Mouse (Mus musculus): ENCODE results near the gene Lmod2. TPM values are rescaled to one million over a fixed set of nuclear protein-coding genes. Genes with fewer than 3 reads are reported as not detected.

The Lmod2 gene
- total RNA-seq, 2 experiments from 2014 or later: 861 to 872 TPM

DNA sequence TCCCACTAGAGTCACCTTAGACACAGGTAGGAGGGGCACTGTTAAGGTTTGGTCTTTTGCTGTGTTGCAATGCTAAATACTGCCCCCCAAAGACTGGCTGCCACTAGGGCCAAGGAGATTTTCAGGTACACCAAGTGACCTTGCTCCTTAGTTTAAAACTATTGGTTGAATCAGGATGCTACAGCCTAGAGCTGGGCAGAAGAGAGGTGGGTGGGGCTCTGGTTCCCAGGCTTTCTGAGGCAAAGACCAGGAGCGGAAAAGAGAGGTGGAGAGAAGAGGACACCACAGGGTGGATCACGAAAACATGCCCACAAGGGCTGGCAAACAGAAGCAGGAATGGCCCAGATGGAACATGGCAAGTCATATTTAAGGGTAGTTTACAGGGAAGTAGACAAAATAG lies 44.6 kb downstream of the Lmod2 start:
- no peak for DNase-seq

DNA sequence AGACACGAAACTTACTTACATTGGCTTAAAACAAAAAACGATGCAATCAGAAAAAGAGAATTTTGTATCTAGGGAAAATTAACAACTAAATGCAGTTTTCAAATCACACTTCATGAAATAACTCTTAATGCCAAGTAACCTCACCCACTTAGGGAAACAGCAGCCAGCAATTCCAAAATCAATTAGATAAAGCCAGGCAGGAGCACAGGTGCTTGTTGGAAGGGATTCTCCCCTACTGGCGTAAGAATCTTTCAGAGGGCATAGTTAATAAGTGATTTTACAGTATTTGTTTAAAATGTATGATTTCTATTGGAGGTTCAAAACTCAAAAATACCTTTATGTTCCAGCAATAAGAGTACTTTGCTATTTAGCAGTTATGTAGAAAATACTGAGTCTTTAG lies 45.4 kb downstream of the Lmod2 start:
- DNase-seq: no peak

DNA sequence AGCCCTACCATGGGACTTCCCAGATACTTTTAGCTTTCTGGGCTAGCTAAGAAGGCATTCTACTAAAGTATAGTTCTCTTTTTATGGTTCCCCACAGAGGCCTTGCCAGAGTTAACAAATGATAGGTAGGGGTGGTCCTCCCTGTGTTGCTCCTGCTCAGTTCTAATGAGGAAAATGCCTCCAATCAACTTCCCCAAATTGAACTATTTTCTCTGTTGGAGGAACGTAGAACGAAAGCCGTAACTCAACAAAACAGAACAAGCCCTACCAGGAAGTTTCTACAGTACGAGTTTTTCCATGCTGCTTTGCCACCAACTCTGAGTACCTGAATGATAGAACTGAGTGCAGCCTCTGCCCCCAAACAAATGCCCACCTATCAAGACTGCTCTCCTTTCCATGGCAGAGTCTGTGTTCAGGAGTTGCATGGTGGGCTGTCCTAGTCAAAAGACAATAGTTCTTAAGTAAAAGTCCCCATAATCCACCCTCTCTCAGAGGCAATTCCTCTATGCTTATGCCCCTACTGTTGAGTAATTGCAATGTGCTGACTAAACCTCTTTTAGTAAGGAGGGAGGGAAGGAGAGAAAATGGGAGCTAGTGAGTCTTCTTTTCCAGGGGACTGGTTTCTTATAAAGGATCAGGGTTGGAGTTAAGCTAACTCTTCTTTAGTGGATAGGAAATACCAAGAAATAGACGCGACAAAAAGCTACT lies 47.9 kb downstream of the Lmod2 start:
- no peak for DNase-seq

DNA sequence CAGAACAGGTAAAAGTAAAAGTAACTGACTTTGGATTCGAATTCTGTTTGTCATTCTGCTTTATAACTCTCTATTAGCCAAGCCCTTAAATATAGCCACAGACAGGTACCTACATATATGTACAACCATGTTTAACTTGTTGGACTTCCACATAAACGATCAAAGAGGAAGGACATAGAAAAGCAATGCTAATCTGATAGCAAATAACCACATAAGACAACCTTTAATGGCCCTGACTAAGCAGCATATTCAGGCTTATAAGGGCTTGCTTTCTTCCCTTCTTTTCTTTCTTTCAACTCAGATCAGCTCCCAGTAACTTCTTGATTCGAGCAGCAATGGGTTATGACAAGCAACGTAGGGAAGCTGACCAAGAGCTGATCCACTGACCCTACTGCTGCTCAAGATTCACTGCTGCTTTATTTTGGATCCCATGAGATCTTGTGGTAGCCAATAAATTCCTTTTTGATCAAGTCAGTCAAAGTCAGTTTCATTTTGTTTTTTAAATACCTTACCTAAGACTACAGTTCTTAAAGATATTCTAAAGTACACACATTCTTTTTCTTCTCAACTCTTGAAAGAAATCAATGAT lies 49.6 kb downstream of the Lmod2 start:
- no peak for DNase-seq

DNA sequence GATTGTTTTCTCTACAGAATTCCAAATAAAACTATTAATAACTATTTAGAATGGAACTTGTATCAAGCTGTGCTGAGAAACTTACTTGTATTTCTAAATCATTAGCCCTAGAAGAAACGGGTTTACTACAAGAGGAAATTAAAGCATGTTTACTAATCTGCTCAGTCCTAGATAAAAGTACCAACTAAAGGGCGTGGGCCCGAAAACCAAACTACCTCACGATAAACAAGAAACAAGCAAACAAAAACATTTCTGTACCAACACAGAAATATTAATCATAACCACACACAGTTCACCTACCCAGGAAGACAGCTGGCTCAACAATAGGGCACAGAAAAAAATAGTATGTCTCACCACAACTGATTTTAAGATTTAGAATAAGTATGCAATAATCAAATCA lies 50.8 kb downstream of the Lmod2 start:
- DNase-seq: no peak

DNA sequence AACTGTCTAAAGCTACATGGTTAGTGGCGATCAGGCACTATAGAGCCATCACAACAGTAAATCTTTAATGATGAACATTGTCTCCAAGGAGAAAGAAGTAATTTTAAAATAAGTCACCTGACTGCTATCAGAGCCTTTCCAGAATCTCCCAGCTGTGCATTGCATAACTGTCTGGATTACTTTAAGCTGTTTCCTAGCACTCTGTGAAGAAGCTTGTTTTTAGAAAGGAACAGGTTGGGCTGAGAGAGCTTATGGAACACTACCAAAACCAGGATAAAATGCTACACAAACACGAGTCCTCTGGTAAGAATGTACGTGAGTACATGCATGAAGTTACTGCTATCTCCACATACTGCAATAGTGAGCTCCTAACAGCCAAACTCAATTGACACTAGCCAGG lies 53.2 kb downstream of the Lmod2 start:
- DNase-seq: no peak

DNA sequence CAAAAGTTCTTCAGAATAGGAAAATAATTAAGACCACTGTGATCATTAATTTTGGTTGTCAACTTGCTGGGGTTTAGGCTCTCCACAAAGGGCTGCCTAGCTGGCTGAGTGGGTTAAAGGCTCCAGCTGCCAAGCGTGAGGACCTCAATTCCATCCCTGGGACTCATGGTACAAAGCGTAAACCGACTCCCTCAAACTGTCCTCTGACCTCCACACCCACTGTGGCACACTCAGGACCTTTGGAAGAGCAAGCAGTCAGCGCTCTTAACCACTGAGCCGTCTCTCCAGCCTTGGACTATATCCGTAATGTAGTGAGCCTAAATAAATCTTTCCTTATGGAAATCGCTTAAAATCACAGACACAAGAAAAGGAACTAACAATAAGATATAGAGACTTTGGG lies 54.0 kb downstream of the Lmod2 start:
- no peak for DNase-seq

Other genes starting within 250 kb of the Lmod2 start
- under 1 TPM; 0.67 to 0.77 TPM for gene Iqub, start 82.7 kb upstream of the Lmod2 start, total RNA-seq (2021)
- gene Ndufa5, start 69.7 kb upstream of the Lmod2 start, total RNA-seq (2021): 1,000 to 10,000 TPM; 1,622 to 1,793 TPM
- gene Asb15, start 69.6 kb upstream of the Lmod2 start, total RNA-seq (2021): 10 to 100 TPM; 62.3 to 70.5 TPM
- 10 to 100 TPM; 26.5 to 26.9 TPM for gene Wasl, start 67.2 kb downstream of the Lmod2 start, total RNA-seq (2021)
- gene Hyal6, start 135.5 kb downstream of the Lmod2 start, total RNA-seq (2021): not detected
- not detected for gene Hyal4, start 150.6 kb downstream of the Lmod2 start, total RNA-seq (2021)
- not detected for gene Spam1, start 193.4 kb downstream of the Lmod2 start, total RNA-seq (2021)

All from heart, adult 18-20 months (tissue).